Mouse (Mus musculus) lung, postnatal 0 days (tissue): ENCODE data around the gene Wdr62. TPM values are rescaled to one million over a fixed set of nuclear protein-coding genes. Genes with fewer than 3 reads are reported as not detected.

Source experiments
- ATAC-seq: fragments of 200-750 bp; cut with Nextera tagmentation; 2 replicates; pipeline ENCODE4 v1.8.0; 2017; ENCODE audit warnings: moderate library complexity
- DNase-seq: peaks from one replicate; pipeline ENCODE4 v3.0.0-alpha.2; 2016; ENCODE audit warnings: low spot score
- H3K27ac ChIP-seq: fragments of 300-500 bp; sonication (generic); 2 replicates; pipeline ENCODE4 v1.5.1; 2014; ENCODE audit warnings: antibody characterized with exemption, mild to moderate bottlenecking, low read length, mixed read lengths
- H3K27me3 ChIP-seq: fragments of 300-500 bp; sonication (generic); replicated peaks from 2 replicates; pipeline ENCODE4 v1.6.1; 2014; ENCODE audit warnings: low read length, mixed read lengths; ENCODE audit not compliant: insufficient read depth
- H3K36me3 ChIP-seq: fragments of 300-500 bp; sonication (generic); 2 replicates; pipeline ENCODE4 v1.6.1; 2014; ENCODE audit warnings: low read length, mixed read lengths; ENCODE audit not compliant: insufficient read depth
- H3K4me1 ChIP-seq: fragments of 300-500 bp; sonication (generic); 2 replicates; pipeline ENCODE4 v1.6.1; 2014; ENCODE audit warnings: antibody characterized with exemption, low read depth, low read length, mixed read lengths; ENCODE audit not compliant: insufficient read depth
- H3K4me2 ChIP-seq: fragments of 300-500 bp; sonication (generic); replicated peaks from 2 replicates; pipeline ENCODE4 v1.6.1; 2014; ENCODE audit warnings: low read depth, mild to moderate bottlenecking, low read length, moderate library complexity, mixed read lengths
- H3K4me3 ChIP-seq: fragments of 300-500 bp; sonication (generic); 2 replicates; pipeline ENCODE4 v1.5.1; 2014; ENCODE audit warnings: low read depth, low read length
- H3K9ac ChIP-seq: fragments of 300-500 bp; sonication (generic); replicated peaks from 2 replicates; pipeline ENCODE4 v1.6.1; 2014; ENCODE audit warnings: low read depth, mild to moderate bottlenecking
- H3K9me3 ChIP-seq: fragments of 300-500 bp; sonication (generic); 2 replicates; pipeline ENCODE4 v1.6.1; 2016; ENCODE audit warnings: low read length, mixed read lengths
- CTCF ChIP-seq: IDR thresholded peaks from 2 replicates; pipeline ENCODE4 v1.5.1; 2016; ENCODE audit warnings: antibody characterized with exemption, mild to moderate bottlenecking
- EP300 ChIP-seq: IDR thresholded peaks from 2 replicates; pipeline ENCODE4 v1.6.1; 2016; ENCODE audit warnings: antibody characterized with exemption, mild to moderate bottlenecking, control low read depth
- WGBS: fragments of 180-500 bp; shearing (Covaris S2); extraction: QIAGEN DNeasy Blood & Tissue Kit; methylation state at CpG from one replicate; pipeline ENCODE4 v1.1.7; 2014; 5-methylcytosine and 5-hydroxymethylcytosine counted together
- polyA plus RNA-seq: library from polyadenylated mRNA; unstranded; fragments of >200 nt; fragmentation: Nextera tagmentation; extraction: Ambion mirVana; gene quantifications from 2 replicates; pipeline ENCODE4 v1.2.1, GENCODE M21; 2015

Gene Wdr62
- 2.5 and 2.7 TPM in 2 replicates for polyA plus RNA-seq

DNA sequence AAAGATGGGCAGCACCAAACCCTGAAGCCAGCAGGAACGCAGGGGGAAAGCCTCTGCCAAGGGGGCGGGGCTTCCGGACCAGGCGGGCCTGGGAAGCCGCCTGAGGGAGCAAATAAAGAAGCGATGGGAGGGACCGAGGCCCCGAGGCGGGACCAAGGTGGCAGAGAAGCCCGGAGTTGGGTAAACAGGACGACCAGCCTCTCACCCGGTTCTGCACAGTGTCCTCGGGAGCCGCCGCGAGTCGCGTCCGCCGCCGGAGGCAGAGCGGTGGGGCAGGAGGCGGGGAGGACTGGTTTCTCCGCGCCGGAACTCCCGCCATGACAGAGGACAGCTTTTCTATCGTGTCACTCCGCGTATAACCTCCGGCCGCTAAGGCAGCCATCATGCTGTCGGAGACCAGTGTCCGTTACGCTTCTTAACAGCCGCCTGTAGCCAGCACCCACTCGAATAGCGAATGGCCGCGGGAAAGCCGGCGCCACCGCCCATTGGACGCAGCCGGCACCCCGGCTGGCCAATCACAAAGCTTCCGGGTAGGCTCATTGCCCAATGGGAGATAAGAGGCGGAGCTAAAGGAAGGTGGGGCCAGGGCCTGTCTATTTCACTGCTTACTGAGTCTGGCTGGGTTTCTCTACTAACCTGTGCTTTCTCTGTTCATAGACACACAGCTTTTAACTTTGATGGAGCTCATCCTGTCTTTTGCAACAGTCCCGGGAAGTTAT lies at the start of gene Wdr62, which contains the start of gene Thap8:
Wdr62 (minus strand) TSS at position 469 of the 719 bp plus-strand sequence.
Thap8 (plus strand) TSS at position 144 of the 719 bp plus-strand sequence.
- TF ChIP-seq EP300 (no peak), CTCF (0 out of 2 replicates have a peak, but pooled peaks have one; percentile 8)
- H3K27ac ChIP-seq, result peak within 1 kb of the TSS; percentile 98
- WGBS, result under 1% methylated on average over 41 of the region's 49 CpGs
- DNase-seq (peak; percentile 97), ATAC-seq (peak; percentile 96)
- H3K9me3 ChIP-seq, result no peaks in the 10 kb centered on the region
- H3K4me3 ChIP-seq, result peak within 1 kb of the TSS; percentile 67
- no peak within 1 kb of the TSS for H3K9ac ChIP-seq
- H3K4me2 ChIP-seq, result peak within 1 kb of the TSS; percentile 80
- H3K27me3 ChIP-seq, result no peaks in the 10 kb centered on the region
- 0 out of 2 replicates have a peak, but pooled peaks cover 2% of the 10 kb centered on the region for H3K4me1 ChIP-seq
- no peaks in the 10 kb centered on the region for H3K36me3 ChIP-seq

DNA sequence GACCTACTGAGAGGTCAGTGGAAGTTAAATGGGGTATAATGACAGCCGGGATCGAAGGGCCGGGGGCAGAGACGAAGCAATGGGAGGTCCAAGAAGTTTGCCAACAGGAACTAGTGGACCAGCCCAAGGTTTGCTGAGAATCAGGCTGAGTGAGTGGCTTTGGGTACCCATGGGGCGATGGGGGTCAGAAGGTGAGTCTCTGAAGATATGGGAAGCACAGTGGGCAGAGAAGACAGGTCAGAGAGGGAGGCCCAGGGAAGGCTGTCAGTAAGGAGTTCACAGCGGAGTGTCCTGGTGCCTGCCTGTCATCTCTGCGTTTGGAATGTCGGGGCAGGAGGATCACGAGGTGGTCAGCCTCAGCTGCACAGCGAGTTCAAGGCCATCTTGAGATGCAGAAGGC lies 48.2 kb upstream of the Wdr62 start:
- Histone ChIP-seq H3K4me2 (no peak overlapping the region), H3K27ac (no peak overlapping the region), H3K4me1 (peaks cover 10% of the 10 kb centered on the region), H3K27me3 (no peaks in the 10 kb centered on the region), H3K4me3 (no peak overlapping the region), H3K36me3 (no peaks in the 10 kb centered on the region), H3K9ac (no peak overlapping the region), H3K9me3 (no peaks in the 10 kb centered on the region; the same call in 1 of the 2 replicates)
- DNase-seq, result no peak
- TF ChIP-seq EP300, result no peak
- no peak for TF ChIP-seq CTCF
- WGBS, result 56% methylated on average over 10 of the region's 10 CpGs
- no peak for ATAC-seq

DNA sequence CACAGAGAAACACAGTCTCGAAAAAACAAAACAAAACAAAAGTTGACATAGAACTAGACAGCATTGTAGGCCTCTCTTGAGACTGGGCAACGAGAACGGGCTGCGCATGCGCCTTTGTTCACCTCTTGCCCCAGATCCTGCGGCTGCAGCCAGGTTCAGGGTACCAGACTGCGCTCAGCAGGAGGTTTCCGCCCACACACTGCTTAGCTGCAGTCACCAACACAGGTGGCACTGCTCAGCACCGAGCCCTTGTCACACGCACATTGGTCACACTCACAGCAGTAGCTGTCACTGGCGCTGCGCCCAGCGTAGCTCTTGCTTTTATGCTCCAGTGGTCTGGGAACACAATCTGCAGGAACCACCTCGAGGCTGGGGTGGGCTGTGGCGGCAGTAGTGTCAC lies 46.9 kb upstream of the Wdr62 start:
- no peak overlapping the region for H3K4me3 ChIP-seq
- peak; percentile 75 for DNase-seq
- peak overlapping the region; percentile 68; the same call in 1 of the 2 replicates for H3K27ac ChIP-seq
- no peak for TF ChIP-seq EP300
- TF ChIP-seq CTCF, result no peak
- no peaks in the 10 kb centered on the region for H3K27me3 ChIP-seq
- no peaks in the 10 kb centered on the region for H3K36me3 ChIP-seq
- ATAC-seq, result peak; percentile 47
- WGBS, result 38% methylated on average over 15 of the region's 15 CpGs
- no peaks in the 10 kb centered on the region; the same call in 1 of the 2 replicates for H3K9me3 ChIP-seq
- no peak overlapping the region for H3K4me2 ChIP-seq
- H3K9ac ChIP-seq, result no peak overlapping the region
- no peaks in the 10 kb centered on the region; the same call in 1 of the 2 replicates for H3K4me1 ChIP-seq

DNA sequence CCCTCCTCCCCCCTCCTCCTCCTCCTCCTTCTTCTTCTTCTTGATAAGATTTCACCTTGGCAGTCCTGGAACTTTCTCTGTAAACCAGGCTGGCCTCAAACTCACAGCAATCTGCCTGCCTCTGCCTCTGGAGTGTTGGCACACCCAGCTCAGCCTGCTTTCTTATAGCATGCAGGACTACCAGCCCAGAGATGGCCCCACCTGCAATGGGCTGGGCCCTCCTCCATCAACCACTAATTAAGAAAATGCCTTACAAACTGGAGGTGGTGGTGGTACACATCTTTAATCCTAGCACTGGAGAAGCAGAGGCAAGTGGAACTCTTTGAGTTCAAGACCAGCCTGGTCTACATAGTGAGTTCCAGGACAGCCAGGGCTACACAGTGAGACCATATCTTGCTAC lies 46.2 kb upstream of the Wdr62 start:
- Histone ChIP-seq H3K4me2 (no peak overlapping the region), H3K9me3 (no peaks in the 10 kb centered on the region; the same call in 1 of the 2 replicates), H3K9ac (no peak overlapping the region), H3K27me3 (no peaks in the 10 kb centered on the region), H3K4me3 (no peak overlapping the region), H3K27ac (no peak overlapping the region), H3K4me1 (no peaks in the 10 kb centered on the region), H3K36me3 (no peaks in the 10 kb centered on the region)
- TF ChIP-seq CTCF (no peak), EP300 (no peak)
- DNase-seq, result no peak
- no peak for ATAC-seq

DNA sequence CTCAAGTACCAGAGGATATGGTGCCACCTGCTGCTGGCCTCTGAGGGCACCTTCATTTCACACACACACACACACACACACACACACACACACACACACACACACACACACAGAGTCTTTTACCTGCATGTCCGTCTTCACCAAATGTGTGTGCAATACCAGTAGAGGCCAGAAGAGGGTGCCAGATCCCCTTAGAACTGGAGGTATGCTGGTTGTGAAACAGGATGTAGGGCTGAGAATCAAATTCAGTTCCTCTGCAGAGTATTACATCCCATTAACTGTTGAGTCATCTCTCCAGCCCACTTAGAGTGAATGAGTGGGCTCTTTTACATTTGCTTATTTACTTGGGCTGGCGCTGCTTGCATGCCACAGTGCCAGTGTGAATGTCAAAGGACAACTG lies 45.1 kb upstream of the Wdr62 start:
- H3K4me3 ChIP-seq, result no peak overlapping the region
- TF ChIP-seq CTCF (peak; percentile 76), EP300 (no peak)
- no peaks in the 10 kb centered on the region for H3K4me1 ChIP-seq
- peak; percentile 58 for DNase-seq
- H3K36me3 ChIP-seq, result no peaks in the 10 kb centered on the region
- H3K9me3 ChIP-seq, result no peaks in the 10 kb centered on the region; the same call in 1 of the 2 replicates
- no peak overlapping the region for H3K27ac ChIP-seq
- ATAC-seq, result no peak
- no peak overlapping the region for H3K4me2 ChIP-seq
- 51% methylated on average over 2 of the region's 2 CpGs for WGBS
- H3K9ac ChIP-seq, result no peak overlapping the region
- H3K27me3 ChIP-seq, result no peaks in the 10 kb centered on the region

DNA sequence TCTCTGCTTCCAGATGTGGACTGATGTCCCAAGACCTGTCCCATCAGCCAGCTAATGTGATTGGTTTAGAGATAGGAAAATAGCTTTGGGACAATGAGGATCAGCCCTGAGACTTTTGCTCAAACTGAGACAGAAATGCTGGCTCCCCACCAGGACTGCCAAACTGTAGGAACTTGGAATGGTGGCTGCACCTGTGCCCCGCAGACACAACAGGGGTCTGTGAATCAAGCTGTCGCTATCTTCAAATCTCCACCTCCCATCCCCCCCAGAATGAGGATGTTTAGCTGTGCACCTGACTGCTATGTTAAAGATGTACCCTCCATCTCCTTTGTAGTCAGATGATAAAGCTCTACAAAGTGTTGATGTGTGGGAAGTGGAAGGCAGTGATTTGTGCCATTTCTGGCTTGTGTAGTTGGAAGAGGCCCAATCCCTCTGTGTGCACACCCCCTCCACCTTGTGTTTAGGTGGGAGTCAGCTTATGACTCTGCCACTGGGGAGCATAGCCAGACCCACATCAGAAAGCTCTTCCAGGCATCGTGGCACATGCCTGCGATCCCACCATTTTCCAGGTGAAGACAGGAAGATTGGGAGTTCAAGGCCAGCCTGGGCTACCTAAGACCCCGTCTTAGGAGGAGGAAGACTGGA lies 44.2 kb upstream of the Wdr62 start:
- Histone ChIP-seq H3K9me3 (no peaks in the 10 kb centered on the region; the same call in 1 of the 2 replicates), H3K4me1 (no peaks in the 10 kb centered on the region), H3K36me3 (no peaks in the 10 kb centered on the region), H3K27ac (no peak overlapping the region), H3K4me2 (no peak overlapping the region), H3K27me3 (no peaks in the 10 kb centered on the region), H3K9ac (no peak overlapping the region), H3K4me3 (no peak overlapping the region)
- WGBS, result 89% methylated on average over 5 of the region's 5 CpGs
- DNase-seq (no peak), ATAC-seq (no peak)
- TF ChIP-seq EP300, result no peak
- TF ChIP-seq CTCF, result no peak
